Mouse (Mus musculus): ENCODE measurements around the gene Tmem132d.
"Not testable (repeated sequence)": the region's sequence is repeated elsewhere in the genome, so short reads cannot be mapped to it uniquely, and the experiment has no call there.

Gene Tmem132d

DNA sequence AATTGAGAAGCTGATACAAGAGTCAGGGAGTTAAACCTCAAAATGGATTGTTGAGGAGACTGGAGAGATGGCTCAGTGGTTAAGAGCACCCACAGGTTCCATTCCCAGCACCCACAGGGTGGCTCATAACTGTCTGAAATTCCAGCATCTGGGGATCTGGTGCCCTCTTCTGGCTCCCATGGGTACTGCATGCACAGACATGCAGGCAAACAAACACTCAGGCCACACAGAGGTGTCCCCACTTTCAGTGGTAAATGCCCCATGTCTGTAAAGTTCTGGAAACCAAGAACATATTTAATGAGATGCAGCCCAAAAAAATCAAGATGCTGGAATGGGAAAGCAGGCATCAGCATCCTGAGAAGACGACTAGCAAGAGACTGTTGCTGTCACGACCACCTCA, 333.4 kb downstream of the Tmem132d start:
- DNase-seq (ENCODE audit: low read depth, low spot score): no peak

DNA sequence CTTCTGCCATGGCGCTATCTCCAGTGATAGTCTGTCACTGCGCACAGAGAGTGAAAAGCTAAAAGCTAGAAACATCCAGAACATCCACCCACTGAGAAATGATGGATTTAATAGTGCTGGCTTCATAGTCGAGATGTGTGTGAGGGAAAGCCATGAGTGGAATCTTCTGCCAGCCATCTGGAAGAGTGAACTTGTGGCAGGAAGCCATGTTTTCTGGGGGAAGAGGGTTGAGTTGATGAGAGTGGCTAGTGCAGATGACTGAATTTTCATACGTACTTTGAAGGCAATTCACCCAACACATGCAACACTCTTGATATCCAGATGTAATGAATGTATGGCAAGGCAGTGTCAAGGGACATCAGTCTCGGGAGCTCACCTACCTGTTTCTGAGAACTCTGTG, 342.3 kb downstream of the Tmem132d start:
- no peak for DNase-seq (ENCODE audit: low read depth, low spot score)

DNA sequence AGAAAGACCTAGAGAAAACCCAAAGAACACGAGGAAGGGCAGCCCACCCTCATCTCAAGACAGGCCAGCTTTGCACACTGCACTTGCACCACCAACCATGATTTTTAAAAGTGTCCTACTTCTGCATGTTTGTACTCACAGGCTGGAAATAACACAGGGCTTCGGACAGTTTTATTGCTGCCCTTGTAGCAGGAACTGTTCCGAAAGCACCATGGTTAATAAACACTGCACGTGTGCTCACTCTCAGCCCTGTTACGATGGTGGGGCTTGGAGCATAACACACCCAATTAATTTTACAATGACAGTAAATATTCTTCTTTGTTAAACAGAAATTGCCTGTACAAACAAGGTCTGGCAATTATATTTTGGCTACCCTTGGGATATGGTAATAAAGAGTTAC, 357.4 kb downstream of the Tmem132d start:
- no peak for DNase-seq (ENCODE audit: low read depth, low spot score)

DNA sequence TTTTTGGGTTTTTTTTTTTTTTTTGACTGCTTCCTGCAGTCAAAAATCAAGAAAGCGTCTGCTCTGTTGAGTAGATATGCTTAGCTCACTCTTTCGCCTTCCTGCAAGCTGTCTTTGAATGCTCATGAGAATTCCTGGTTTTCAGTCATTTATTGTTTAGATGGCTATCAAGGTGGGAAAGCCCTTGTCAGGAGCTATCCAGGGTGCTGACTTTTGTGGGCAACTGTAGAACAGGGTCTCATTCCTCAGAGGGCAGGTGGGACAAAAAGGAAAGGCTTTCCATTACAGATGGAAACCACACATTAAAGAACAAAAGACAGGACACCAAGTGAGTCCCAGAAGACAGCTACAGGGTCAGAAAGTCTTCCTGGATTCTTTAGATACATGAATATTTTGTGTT, 360.3 kb downstream of the Tmem132d start:
- peak; percentile 35 for DNase-seq (ENCODE audit: low read depth, low spot score)

- no peak for DNase-seq (ENCODE audit: low read depth, low spot score)
Observed at GRCm38 (mm10) chr5:128041781-128042180, 391.1 kb downstream of the Tmem132d start.

- no peak for DNase-seq (ENCODE audit: low read depth, low spot score)
Observed at GRCm38 (mm10) chr5:128040036-128040435, 392.8 kb downstream of the Tmem132d start.

DNA sequence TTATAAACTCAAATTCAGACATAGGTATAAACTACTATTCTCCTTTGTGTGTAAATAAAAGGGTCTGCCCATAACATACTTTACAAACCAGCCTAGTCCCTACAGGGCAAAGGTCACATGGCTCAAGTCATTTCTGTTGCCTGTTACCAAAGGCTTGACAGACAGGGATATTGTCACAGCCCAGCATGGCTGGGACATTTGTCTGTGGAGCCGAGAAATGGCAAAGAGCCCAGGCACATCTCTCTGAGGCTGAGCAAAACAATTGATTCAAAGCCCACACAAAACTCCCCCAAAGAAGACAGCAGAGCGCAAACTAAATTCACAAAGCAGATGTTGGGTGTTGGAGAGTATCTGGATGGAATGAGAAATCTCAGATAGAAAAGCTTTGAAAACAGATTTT, 405.8 kb downstream of the Tmem132d start:
- DNase-seq (ENCODE audit: low read depth, low spot score): no peak

DNA sequence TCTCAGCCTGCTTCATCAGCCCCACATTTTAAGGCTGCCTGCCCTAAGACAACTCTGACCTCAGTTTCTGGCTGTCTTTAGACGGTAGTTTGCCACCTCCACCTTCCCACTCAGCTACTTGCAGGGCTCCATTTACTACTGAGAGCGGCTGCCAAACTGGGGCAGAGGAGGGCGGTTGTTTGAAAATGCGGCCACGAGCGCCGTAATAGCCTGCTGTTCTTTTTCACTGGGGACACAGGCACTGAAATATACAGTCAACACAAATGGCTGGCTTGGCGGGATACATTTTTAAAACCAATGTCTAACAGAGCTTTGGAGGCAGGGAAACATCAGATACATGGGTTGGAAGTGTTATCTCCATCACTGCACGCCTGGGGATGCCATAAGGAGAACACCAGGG, 428.2 kb downstream of the Tmem132d start:
- DNase-seq (ENCODE audit: low read depth, low spot score): no peak

GRCm38 (mm10) chr5:127996526-127997245, 436.2 kb downstream of the Tmem132d start:
- DNase-seq (ENCODE audit: low read depth, low spot score): no peak

GRCm38 (mm10) chr5:127993460-127993859, 439.4 kb downstream of the Tmem132d start:
- DNase-seq (ENCODE audit: low read depth, low spot score): no peak

DNA sequence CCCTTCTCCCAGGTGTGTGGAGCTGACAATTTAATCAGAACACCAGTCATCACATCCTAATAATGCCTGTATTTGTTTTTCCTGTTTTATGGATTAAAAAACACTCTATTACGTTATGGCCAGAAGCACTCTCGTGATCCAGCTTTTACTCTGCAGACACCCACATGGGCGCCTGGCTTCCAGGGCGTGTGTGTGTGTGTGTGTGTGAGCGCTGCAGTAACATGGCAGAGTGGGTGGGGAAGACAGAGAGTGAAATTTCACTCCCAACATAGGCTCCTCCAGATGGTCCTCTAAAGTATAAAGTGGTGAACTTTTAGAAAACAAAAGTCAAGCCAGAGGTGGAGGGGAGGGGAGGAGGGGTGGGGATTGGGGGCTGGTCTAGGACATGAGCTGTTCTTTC, 442.1 kb downstream of the Tmem132d start:
- DNase-seq (ENCODE audit: low read depth, low spot score): no peak

GRCm38 (mm10) chr5:127980003-127980358, 452.9 kb downstream of the Tmem132d start:
- DNase-seq (ENCODE audit: low read depth, low spot score): not testable (repeated sequence)

DNA sequence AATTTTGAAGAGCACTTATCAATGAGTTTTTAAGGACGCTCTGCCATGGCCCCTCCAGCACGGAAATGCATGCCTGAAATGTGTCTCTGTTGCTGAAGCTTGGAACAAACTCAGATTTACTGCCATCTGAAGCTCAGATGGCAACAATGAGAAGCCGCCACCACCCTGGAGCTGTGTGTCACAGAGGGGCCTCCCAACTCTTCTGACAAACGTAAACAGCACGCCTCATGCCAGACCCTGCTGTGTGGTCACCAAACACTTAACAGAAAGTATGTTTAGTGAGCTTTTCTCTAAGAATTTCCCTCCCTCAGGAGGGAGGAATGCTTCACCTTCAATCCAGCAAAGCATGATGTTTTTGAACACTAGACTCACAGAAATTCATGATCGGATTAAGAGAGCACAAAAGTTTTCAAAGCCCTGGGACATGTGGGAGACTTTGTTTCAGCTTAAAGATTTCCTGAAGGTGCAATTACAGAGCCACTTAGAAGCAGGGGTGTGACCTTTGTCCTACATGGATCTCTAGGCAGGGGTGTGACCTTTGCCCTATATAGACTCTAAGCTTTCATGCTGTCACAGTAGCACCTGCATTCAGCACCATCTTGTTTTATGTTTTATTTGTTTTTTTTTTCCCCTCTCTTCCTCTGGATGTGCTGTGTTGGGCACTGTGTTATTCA, 453.4 kb downstream of the Tmem132d start:
- DNase-seq (ENCODE audit: low read depth, low spot score): no peak

GRCm38 (mm10) chr5:127976661-127977060, 456.2 kb downstream of the Tmem132d start:
- DNase-seq (ENCODE audit: low read depth, low spot score): no peak

- DNase-seq (ENCODE audit: low read depth, low spot score): no peak
Observed at GRCm38 (mm10) chr5:127965700-127966099, 467.2 kb downstream of the Tmem132d start.

DNA sequence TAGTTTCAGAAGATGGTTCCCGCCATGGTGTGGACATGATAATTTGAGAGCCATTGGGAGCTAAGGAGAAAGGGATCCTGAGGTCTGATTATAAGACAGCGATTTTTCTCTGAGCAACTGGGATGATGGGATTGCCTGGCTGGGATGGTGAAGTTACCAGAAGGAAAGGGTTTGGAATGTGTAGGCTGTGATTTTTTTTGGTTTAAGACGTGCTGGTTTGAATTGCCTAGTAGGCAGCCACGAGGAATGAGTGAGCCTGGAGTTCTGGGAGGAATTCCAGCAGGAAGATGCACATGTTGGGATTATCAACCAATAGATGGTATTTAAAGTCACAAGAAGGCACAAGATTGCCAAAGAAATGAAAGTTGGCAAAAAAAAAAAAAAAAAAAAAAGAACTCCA, 470.2 kb downstream of the Tmem132d start:
- DNase-seq (ENCODE audit: low read depth, low spot score): no peak

- DNase-seq (ENCODE audit: low read depth, low spot score): no peak
Observed at GRCm38 (mm10) chr5:127956511-127957097, 476.3 kb downstream of the Tmem132d start.

GRCm38 (mm10) chr5:127954231-127954790, 478.6 kb downstream of the Tmem132d start:
- no peak for DNase-seq (ENCODE audit: low read depth, low spot score)

DNA sequence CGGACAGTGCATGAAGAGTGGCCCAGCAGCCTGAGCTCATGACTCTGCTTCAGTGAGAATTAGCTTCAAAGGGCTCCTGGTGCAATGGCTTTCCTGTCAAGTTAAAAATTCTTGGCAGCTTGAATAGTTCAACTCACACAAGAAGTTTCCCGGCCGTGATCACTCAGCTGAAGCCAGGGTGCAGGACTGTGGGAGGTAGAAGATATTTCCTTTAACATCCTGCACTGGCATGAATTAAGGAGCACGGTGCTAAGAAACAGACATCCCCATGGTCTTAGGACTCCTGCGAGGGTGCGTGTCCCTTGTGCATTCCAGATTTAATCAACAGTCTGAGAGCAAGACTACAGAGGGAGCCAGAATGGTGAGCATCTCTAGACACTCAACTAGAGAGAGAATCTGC, 480.1 kb downstream of the Tmem132d start:
- DNase-seq (ENCODE audit: low read depth, low spot score): no peak

- DNase-seq (ENCODE audit: low read depth, low spot score): no peak
Observed at GRCm38 (mm10) chr5:127950574-127950973, 482.3 kb downstream of the Tmem132d start.

DNA sequence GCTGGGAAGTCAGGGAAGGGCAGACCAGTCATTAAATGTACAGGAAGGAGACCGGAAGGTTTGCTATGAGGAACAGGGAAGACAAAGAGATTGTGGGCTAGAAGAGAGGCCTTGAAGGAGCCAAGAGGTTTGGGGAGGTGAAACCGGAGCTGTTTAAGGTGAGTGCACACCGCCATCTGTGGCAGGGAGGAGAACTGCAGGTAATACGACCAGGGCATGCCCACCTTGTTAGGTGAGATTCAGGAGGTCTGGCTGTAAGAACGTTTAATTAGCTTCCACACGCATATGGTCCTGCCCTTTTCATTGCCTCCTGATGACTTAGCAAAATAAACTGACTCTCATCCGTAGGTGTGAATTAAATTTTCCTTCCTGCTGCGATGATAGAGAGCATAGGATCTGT, 485.6 kb downstream of the Tmem132d start:
- DNase-seq (ENCODE audit: low read depth, low spot score): no peak

- DNase-seq (ENCODE audit: low read depth, low spot score): not testable (repeated sequence)
Observed at GRCm38 (mm10) chr5:127942171-127942570, 490.7 kb downstream of the Tmem132d start.

- DNase-seq (ENCODE audit: low read depth, low spot score): no peak
Observed at GRCm38 (mm10) chr5:127937914-127938313, 495.0 kb downstream of the Tmem132d start.

All from embryo, embryonic 11.5 days (tissue).